13 mouse cellular contexts compared by ENCODE assay signal in the genomic region with DNA sequence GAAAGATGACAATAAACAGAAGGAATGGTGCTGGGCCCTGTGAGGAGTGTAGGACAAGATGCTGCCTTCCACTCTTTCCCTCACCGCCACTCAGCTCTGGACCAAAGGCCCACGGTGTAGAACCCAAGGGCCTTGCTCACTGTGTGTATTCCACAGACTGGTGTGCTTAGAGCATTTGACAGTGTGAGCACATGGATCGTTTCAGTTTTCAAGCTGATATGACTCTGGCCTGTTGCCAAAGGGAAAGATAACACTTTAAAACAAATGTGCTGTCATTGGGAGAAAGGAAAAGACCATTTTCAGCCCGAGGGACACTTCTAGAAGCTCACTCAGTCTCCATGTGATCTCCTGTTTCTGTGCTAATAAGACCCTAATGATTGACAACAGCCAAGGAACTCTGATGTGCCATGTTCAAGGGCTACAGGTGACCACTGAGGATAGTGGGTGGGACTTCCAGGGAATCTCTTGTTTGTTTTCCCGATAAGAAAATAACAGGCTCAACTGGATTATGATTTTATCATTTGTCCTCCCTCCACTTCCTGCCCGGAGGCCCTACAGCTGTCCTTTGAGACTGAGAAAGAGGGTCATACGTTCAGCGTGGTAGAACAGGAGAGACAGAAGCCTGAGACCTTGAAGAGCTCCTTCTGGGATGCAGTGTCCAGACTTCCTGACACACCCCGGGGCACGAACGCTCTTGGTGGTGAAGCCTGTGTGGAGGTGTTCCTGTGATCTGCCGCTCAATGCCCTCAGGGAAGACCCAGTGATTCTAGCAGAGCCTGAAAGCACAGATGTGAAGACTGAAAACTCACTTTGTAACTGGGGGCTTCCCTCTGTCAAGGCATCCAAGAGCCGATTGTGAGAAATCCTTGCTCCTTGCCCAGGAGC.
A peak's percentile ranks its signal among the peaks of the same experiment; 100 is the strongest.
DNase-seq lines count a peak whose midpoint lies in the region; ATAC-seq and TF ChIP-seq lines count a peak whose summit lies in the region.
"Had no signal": no experiment of that assay in that cellular context is flagged by ENCODE, and none has a peak within 500 bp of the region (broad histone marks: within the 10 kb centered on the region; RNA-seq: fewer than 3 reads in every experiment).

No protein-coding gene starts in this region.

- no peak; the same call in 1 of the 2 replicates for ATAC-seq in forebrain, postnatal 0 days
- ATAC-seq in forebrain, embryonic 16.5 days: no peak
- ATAC-seq in lung, embryonic 16.5 days (ENCODE audit: low read depth): peak; percentile 38; the same call in 1 of the 2 replicates
- peak; percentile 70; the same call in 1 of the 2 replicates for ATAC-seq in kidney, embryonic 16.5 days (ENCODE audit: low FRiP score, low TSS enrichment)
- ATAC-seq: inflammation-experienced regulatory T-cells, adult 6 months had no signal

- H3K9ac ChIP-seq in forebrain, postnatal 0 days: no peak overlapping the region
- no peak overlapping the region for H3K9ac ChIP-seq in forebrain, embryonic 16.5 days (replicated peaks; ENCODE audit: low read depth, low read length)
- no peak overlapping the region for H3K9ac ChIP-seq in lung, embryonic 16.5 days (ENCODE audit: low read length)
- H3K9ac ChIP-seq in kidney, embryonic 16.5 days (replicated peaks; ENCODE audit: low read length): no peak overlapping the region
- H3K9ac ChIP-seq: limb, embryonic 15.5 days had no signal

- TF ChIP-seq CTCF in forebrain, postnatal 0 days (IDR thresholded peaks at IDR 0.05; ENCODE audit: low read depth): no peak
- no peak for TF ChIP-seq CTCF in thymus, adult 2 months (IDR thresholded peaks at IDR 0.05; ENCODE audit: borderline replicate concordance, control insufficient read depth, extremely low read depth, insufficient read depth, low read length, poor library complexity)

- 80% methylated on average over 13 of the region's 13 CpGs for WGBS in forebrain, postnatal 0 days
- 78% methylated on average over 13 of the region's 13 CpGs for WGBS in forebrain, embryonic 16.5 days
- 35% methylated on average over 13 of the region's 13 CpGs for WGBS in lung, embryonic 16.5 days
- WGBS in kidney, embryonic 16.5 days: 52% methylated on average over 13 of the region's 13 CpGs
- 85% methylated on average over 13 of the region's 13 CpGs for WGBS in thymus, adult 2 months

- H3K27ac ChIP-seq in forebrain, postnatal 0 days (ENCODE audit: low read depth, low read length): no peak overlapping the region
- no peak overlapping the region for H3K27ac ChIP-seq in forebrain, embryonic 16.5 days (ENCODE audit: low read length)
- no peak overlapping the region for H3K27ac ChIP-seq in lung, embryonic 16.5 days (ENCODE audit: low read length)
- H3K27ac ChIP-seq in kidney, embryonic 16.5 days (ENCODE audit: low read length): peak overlapping the region; percentile 40
- no peak overlapping the region for H3K27ac ChIP-seq in thymus, adult 2 months (ENCODE audit: control insufficient read depth, insufficient read depth, low read length)
- H3K27ac ChIP-seq: limb, embryonic 15.5 days had no signal

- H3K36me3 ChIP-seq in forebrain, postnatal 0 days (ENCODE audit: insufficient read depth): no peaks in the 10 kb centered on the region
- no peaks in the 10 kb centered on the region for H3K36me3 ChIP-seq in forebrain, embryonic 16.5 days (ENCODE audit: control insufficient read depth, insufficient read depth)
- H3K36me3 ChIP-seq in lung, embryonic 16.5 days (ENCODE audit: control insufficient read depth, insufficient read depth, low read length): no peaks in the 10 kb centered on the region
- no peaks in the 10 kb centered on the region for H3K36me3 ChIP-seq in kidney, embryonic 16.5 days (ENCODE audit: insufficient read depth, low read length)
- no peaks in the 10 kb centered on the region for H3K36me3 ChIP-seq in thymus, adult 2 months (ENCODE audit: control insufficient read depth, insufficient read depth, low read length)
- H3K36me3 ChIP-seq: limb, embryonic 15.5 days had no signal

- H3K4me2 ChIP-seq in forebrain, postnatal 0 days (ENCODE audit: low read depth): no peak overlapping the region
- H3K4me2 ChIP-seq in forebrain, embryonic 16.5 days (ENCODE audit: low read length): no peak overlapping the region
- H3K4me2 ChIP-seq in lung, embryonic 16.5 days (ENCODE audit: low read depth, low read length): no peak overlapping the region
- no peak overlapping the region for H3K4me2 ChIP-seq in kidney, embryonic 16.5 days (replicated peaks; ENCODE audit: low read depth, low read length)
- H3K4me2 ChIP-seq: limb, embryonic 15.5 days had no signal

- no peaks in the 10 kb centered on the region for H3K9me3 ChIP-seq in forebrain, postnatal 0 days (ENCODE audit: low read length)
- no peaks in the 10 kb centered on the region for H3K9me3 ChIP-seq in forebrain, embryonic 16.5 days (ENCODE audit: control insufficient read depth, low read length)
- H3K9me3 ChIP-seq in lung, embryonic 16.5 days (ENCODE audit: control insufficient read depth, low read length): no peaks in the 10 kb centered on the region
- H3K9me3 ChIP-seq in kidney, embryonic 16.5 days (ENCODE audit: low read length): no peaks in the 10 kb centered on the region
- H3K9me3 ChIP-seq: limb, embryonic 15.5 days had no signal

- TF ChIP-seq POLR2A in thymus, adult 2 months (IDR thresholded peaks at IDR 0.05; ENCODE audit: control insufficient read depth, extremely low read depth, insufficient read depth, low read length, poor library complexity): no peak

- DNase-seq in forebrain, postnatal 0 days: peak; percentile 16
- DNase-seq in lung, adult 18-20 months: no peak
- no peak for DNase-seq in MN1 (ENCODE audit: low spot score)
- no peak for DNase-seq in thymus, adult 2 months
- no peak for DNase-seq in testis, postnatal 10 days (ENCODE audit: low spot score)
- DNase-seq: adrenal gland, adult 8-10 months; B cell, adult 2 months; thymus, adult 18-20 months had no signal

- H3K4me1 ChIP-seq in forebrain, postnatal 0 days (ENCODE audit: insufficient read depth): no peaks in the 10 kb centered on the region
- H3K4me1 ChIP-seq in forebrain, embryonic 16.5 days (replicated peaks; ENCODE audit: control insufficient read depth, insufficient read depth, low read length): 0 out of 2 replicates have a peak, but pooled peaks cover 2% of the 10 kb centered on the region
- H3K4me1 ChIP-seq in lung, embryonic 16.5 days (replicated peaks; ENCODE audit: control insufficient read depth, insufficient read depth, low read length): peaks cover 11% of the 10 kb centered on the region
- peaks cover 12% of the 10 kb centered on the region for H3K4me1 ChIP-seq in kidney, embryonic 16.5 days (ENCODE audit: insufficient read depth, low read length)
- H3K4me1 ChIP-seq in thymus, adult 2 months (replicated peaks; ENCODE audit: control insufficient read depth, insufficient read depth, low read length): no peaks in the 10 kb centered on the region

- H3K4me3 ChIP-seq in forebrain, postnatal 0 days (ENCODE audit: low read depth, low read length): no peak overlapping the region
- no peak overlapping the region for H3K4me3 ChIP-seq in forebrain, embryonic 16.5 days (replicated peaks; ENCODE audit: low read length)
- no peak overlapping the region for H3K4me3 ChIP-seq in lung, embryonic 16.5 days (ENCODE audit: low read length)
- no peak overlapping the region for H3K4me3 ChIP-seq in kidney, embryonic 16.5 days (ENCODE audit: low read length)
- no peak overlapping the region for H3K4me3 ChIP-seq in thymus, adult 2 months (ENCODE audit: control insufficient read depth, insufficient read depth, low read length)
- H3K4me3 ChIP-seq: limb, embryonic 15.5 days had no signal

- H3K27me3 ChIP-seq in forebrain, postnatal 0 days (ENCODE audit: insufficient read depth, low read length): no peaks in the 10 kb centered on the region
- H3K27me3 ChIP-seq in forebrain, embryonic 16.5 days (replicated peaks; ENCODE audit: control insufficient read depth, insufficient read depth, low read length): no peaks in the 10 kb centered on the region
- no peaks in the 10 kb centered on the region for H3K27me3 ChIP-seq in lung, embryonic 16.5 days (ENCODE audit: control insufficient read depth, insufficient read depth, low read depth, low read length)
- H3K27me3 ChIP-seq in kidney, embryonic 16.5 days (ENCODE audit: insufficient read depth, low read length): no peaks in the 10 kb centered on the region
- H3K27me3 ChIP-seq in thymus, adult 2 months (ENCODE audit: control insufficient read depth, insufficient read depth, low read length): no peaks in the 10 kb centered on the region
- H3K27me3 ChIP-seq: limb, embryonic 15.5 days had no signal

Comparison
In these comparisons a context has a peak if more than half of its experiments do, and no peak if none do; other contexts are left out.
1. ATAC-seq: peak in lung, embryonic 16.5 days (single experiment) and kidney, embryonic 16.5 days (single experiment); none in forebrain, postnatal 0 days (single experiment) and forebrain, embryonic 16.5 days (single experiment).